Mouse (Mus musculus): ENCODE data around the gene Inafm2.

Inafm2 gene

GRCm38 (mm10) chr2:118745232-118745884, at the start of gene Inafm2:
Gene Inafm2 (plus strand): TSS chr2:118745758.
- DNase-seq (ENCODE audit: low spot score in 2 of 2), result peak; percentile 95

- DNase-seq (ENCODE audit: low spot score in 2 of 2), result peak in 1 of 2 experiments; percentile 46
Observed at GRCm38 (mm10) chr2:118696451-118697308, 48.9 kb upstream of the Inafm2 start.

GRCm38 (mm10) chr2:118697311-118697877, 48.2 kb upstream of the Inafm2 start:
- DNase-seq (ENCODE audit: low spot score in 2 of 2), result no peak

- DNase-seq (ENCODE audit: low spot score in 2 of 2), result no peak
Observed at GRCm38 (mm10) chr2:118697955-118698354, 47.6 kb upstream of the Inafm2 start.

- DNase-seq (ENCODE audit: low spot score in 2 of 2), result peak; percentile 70 to 84
Observed at GRCm38 (mm10) chr2:118700179-118701062, 45.1 kb upstream of the Inafm2 start.

GRCm38 (mm10) chr2:118701161-118701560, 44.4 kb upstream of the Inafm2 start:
- no peak for DNase-seq (ENCODE audit: low spot score in 2 of 2)

- DNase-seq (ENCODE audit: low spot score in 2 of 2), result no peak
Observed at GRCm38 (mm10) chr2:118701971-118702882, 43.3 kb upstream of the Inafm2 start.

GRCm38 (mm10) chr2:118702883-118703761, 42.4 kb upstream of the Inafm2 start:
- peak in 1 of 2 experiments; percentile 48 for DNase-seq (ENCODE audit: low spot score in 2 of 2)

GRCm38 (mm10) chr2:118703913-118704730, 41.4 kb upstream of the Inafm2 start, which contains the start of gene Ankrd63:
Gene Ankrd63 (minus strand): TSS chr2:118703963.
- DNase-seq (ENCODE audit: low spot score in 2 of 2), result peak; percentile 67 to 76

GRCm38 (mm10) chr2:118706436-118706835, 39.1 kb upstream of the Inafm2 start:
- peak in 1 of 2 experiments; percentile 71 for DNase-seq (ENCODE audit: low spot score in 2 of 2)

- DNase-seq (ENCODE audit: low spot score in 2 of 2), result no peak
Observed at GRCm38 (mm10) chr2:118708472-118708871, 37.1 kb upstream of the Inafm2 start.

GRCm38 (mm10) chr2:118709655-118710221, 35.8 kb upstream of the Inafm2 start:
- no peak for DNase-seq (ENCODE audit: low spot score in 2 of 2)

- peak; percentile 79 to 80 for DNase-seq (ENCODE audit: low spot score in 2 of 2)
Observed at GRCm38 (mm10) chr2:118711038-118711494, 34.5 kb upstream of the Inafm2 start.

GRCm38 (mm10) chr2:118713631-118714030, 31.9 kb upstream of the Inafm2 start:
- DNase-seq (ENCODE audit: low spot score in 2 of 2), result no peak

GRCm38 (mm10) chr2:118714230-118714629, 31.3 kb upstream of the Inafm2 start:
- DNase-seq (ENCODE audit: low spot score in 2 of 2), result peak; percentile 90 to 93

- DNase-seq (ENCODE audit: low spot score in 2 of 2), result peak in 1 of 2 experiments; percentile 17
Observed at GRCm38 (mm10) chr2:118716677-118717076, 28.9 kb upstream of the Inafm2 start.

GRCm38 (mm10) chr2:118723693-118724486, 21.7 kb upstream of the Inafm2 start:
- DNase-seq (ENCODE audit: low spot score in 2 of 2), result peak in 1 of 2 experiments; percentile 18

All from right cerebral cortex, postnatal 10 days (tissue).